Mouse (Mus musculus): Measurements from ENCODE around the gene Mab21l1. TPM values are rescaled to one million over a fixed set of nuclear protein-coding genes. Genes with fewer than 3 reads are reported as not detected.

Gene Mab21l1
- polyA plus RNA-seq, 1 experiment, result 0.02 TPM

- no peak overlapping the region for H3ac ChIP-seq (ENCODE audit: control insufficient read depth, insufficient read length, low read depth)
- H3K36me3 ChIP-seq (ENCODE audit: control insufficient read depth, insufficient read depth), result no peaks in the 10 kb centered on the region
- H3K79me3 ChIP-seq (ENCODE audit: low read depth), result no peaks in the 10 kb centered on the region
- TF ChIP-seq MAX (IDR thresholded peaks at IDR 0.05) (no peak), CTCF (IDR thresholded peaks at IDR 0.05; ENCODE audit: control insufficient read depth, insufficient read depth, insufficient read length) (no peak), FOSL1 (IDR thresholded peaks at IDR 0.05; ENCODE audit: insufficient read depth, low read length, poor library complexity, severe bottlenecking) (no peak), CEBPB (IDR thresholded peaks at IDR 0.05; ENCODE audit: low read depth) (no peak), MYOG (IDR thresholded peaks at IDR 0.05; ENCODE audit: control insufficient read depth, extremely low read depth, insufficient read length) (no peak), USF1 (IDR thresholded peaks at IDR 0.05; ENCODE audit: low read depth) (no peak), MYOD1 (IDR thresholded peaks at IDR 0.05; ENCODE audit: control insufficient read depth, insufficient read length, low read depth) (no peak)
- no peak overlapping the region for H3K4me3 ChIP-seq (ENCODE audit: insufficient read depth, poor library complexity, severe bottlenecking)
- no peaks in the 10 kb centered on the region for H3K79me2 ChIP-seq (ENCODE audit: control insufficient read depth, insufficient read depth)
- H3K27me3 ChIP-seq (ENCODE audit: control insufficient read depth, insufficient read depth, insufficient read length), result no peaks in the 10 kb centered on the region
Measured at GRCm38 (mm10) chr3:55756602-55757190, 25.6 kb upstream of the Mab21l1 start.

- no peaks in the 10 kb centered on the region for H3K79me2 ChIP-seq (ENCODE audit: control insufficient read depth, insufficient read depth)
- no peaks in the 10 kb centered on the region for H3K27me3 ChIP-seq (ENCODE audit: control insufficient read depth, insufficient read depth, insufficient read length)
- no peak for TF ChIP-seq FOSL1 (IDR thresholded peaks at IDR 0.05; ENCODE audit: insufficient read depth, low read length, poor library complexity, severe bottlenecking)
- no peak for TF ChIP-seq USF1 (IDR thresholded peaks at IDR 0.05; ENCODE audit: low read depth)
- TF ChIP-seq MYOD1 (IDR thresholded peaks at IDR 0.05; ENCODE audit: control insufficient read depth, insufficient read length, low read depth), result no peak
- no peak for TF ChIP-seq CEBPB (IDR thresholded peaks at IDR 0.05; ENCODE audit: low read depth)
- TF ChIP-seq CTCF (IDR thresholded peaks at IDR 0.05; ENCODE audit: control insufficient read depth, insufficient read depth, insufficient read length), result no peak
- no peak for TF ChIP-seq MYOG (IDR thresholded peaks at IDR 0.05; ENCODE audit: control insufficient read depth, extremely low read depth, insufficient read length)
- TF ChIP-seq MAX (IDR thresholded peaks at IDR 0.05), result no peak
- no peak overlapping the region for H3K4me3 ChIP-seq (ENCODE audit: insufficient read depth, poor library complexity, severe bottlenecking)
- H3ac ChIP-seq (ENCODE audit: control insufficient read depth, insufficient read length, low read depth), result no peak overlapping the region
- H3K79me3 ChIP-seq (ENCODE audit: low read depth), result no peaks in the 10 kb centered on the region
- no peaks in the 10 kb centered on the region for H3K36me3 ChIP-seq (ENCODE audit: control insufficient read depth, insufficient read depth)
Measured at GRCm38 (mm10) chr3:55758297-55758696, 24.0 kb upstream of the Mab21l1 start.

- H3ac ChIP-seq (ENCODE audit: control insufficient read depth, insufficient read length, low read depth), result no peak overlapping the region
- no peaks in the 10 kb centered on the region for H3K79me3 ChIP-seq (ENCODE audit: low read depth)
- no peak overlapping the region for H3K4me3 ChIP-seq (ENCODE audit: insufficient read depth, poor library complexity, severe bottlenecking)
- no peaks in the 10 kb centered on the region for H3K79me2 ChIP-seq (ENCODE audit: control insufficient read depth, insufficient read depth)
- TF ChIP-seq FOSL1 (IDR thresholded peaks at IDR 0.05; ENCODE audit: insufficient read depth, low read length, poor library complexity, severe bottlenecking), result no peak
- no peak for TF ChIP-seq MYOD1 (IDR thresholded peaks at IDR 0.05; ENCODE audit: control insufficient read depth, insufficient read length, low read depth)
- no peak for TF ChIP-seq CEBPB (IDR thresholded peaks at IDR 0.05; ENCODE audit: low read depth)
- no peak for TF ChIP-seq USF1 (IDR thresholded peaks at IDR 0.05; ENCODE audit: low read depth)
- no peak for TF ChIP-seq MAX (IDR thresholded peaks at IDR 0.05)
- no peak for TF ChIP-seq CTCF (IDR thresholded peaks at IDR 0.05; ENCODE audit: control insufficient read depth, insufficient read depth, insufficient read length)
- TF ChIP-seq MYOG (IDR thresholded peaks at IDR 0.05; ENCODE audit: control insufficient read depth, extremely low read depth, insufficient read length), result no peak
- H3K36me3 ChIP-seq (ENCODE audit: control insufficient read depth, insufficient read depth), result no peaks in the 10 kb centered on the region
- H3K27me3 ChIP-seq (ENCODE audit: control insufficient read depth, insufficient read depth, insufficient read length), result no peaks in the 10 kb centered on the region
Measured at GRCm38 (mm10) chr3:55763591-55763990, 18.7 kb upstream of the Mab21l1 start.

- no peak overlapping the region for H3ac ChIP-seq (ENCODE audit: control insufficient read depth, insufficient read length, low read depth)
- H3K36me3 ChIP-seq (ENCODE audit: control insufficient read depth, insufficient read depth), result no peaks in the 10 kb centered on the region
- H3K4me3 ChIP-seq (ENCODE audit: insufficient read depth, poor library complexity, severe bottlenecking), result no peak overlapping the region
- H3K79me3 ChIP-seq (ENCODE audit: low read depth), result no peaks in the 10 kb centered on the region
- TF ChIP-seq MYOD1 (IDR thresholded peaks at IDR 0.05; ENCODE audit: control insufficient read depth, insufficient read length, low read depth), result no peak
- no peak for TF ChIP-seq MYOG (IDR thresholded peaks at IDR 0.05; ENCODE audit: control insufficient read depth, extremely low read depth, insufficient read length)
- no peak for TF ChIP-seq USF1 (IDR thresholded peaks at IDR 0.05; ENCODE audit: low read depth)
- TF ChIP-seq CEBPB (IDR thresholded peaks at IDR 0.05; ENCODE audit: low read depth), result no peak
- TF ChIP-seq FOSL1 (IDR thresholded peaks at IDR 0.05; ENCODE audit: insufficient read depth, low read length, poor library complexity, severe bottlenecking), result no peak
- TF ChIP-seq MAX (IDR thresholded peaks at IDR 0.05), result no peak
- TF ChIP-seq CTCF (IDR thresholded peaks at IDR 0.05; ENCODE audit: control insufficient read depth, insufficient read depth, insufficient read length), result no peak
- H3K79me2 ChIP-seq (ENCODE audit: control insufficient read depth, insufficient read depth), result no peaks in the 10 kb centered on the region
- no peaks in the 10 kb centered on the region for H3K27me3 ChIP-seq (ENCODE audit: control insufficient read depth, insufficient read depth, insufficient read length)
Measured at GRCm38 (mm10) chr3:55768654-55769053, 13.7 kb upstream of the Mab21l1 start.

GRCm38 (mm10) chr3:55769308-55769707 is 13.0 kb upstream of the Mab21l1 start:
- TF ChIP-seq USF1 (IDR thresholded peaks at IDR 0.05; ENCODE audit: low read depth) (no peak), CTCF (IDR thresholded peaks at IDR 0.05; ENCODE audit: control insufficient read depth, insufficient read depth, insufficient read length) (no peak), FOSL1 (IDR thresholded peaks at IDR 0.05; ENCODE audit: insufficient read depth, low read length, poor library complexity, severe bottlenecking) (no peak), MYOG (IDR thresholded peaks at IDR 0.05; ENCODE audit: control insufficient read depth, extremely low read depth, insufficient read length) (no peak)
- H3K79me3 ChIP-seq (ENCODE audit: low read depth), result no peaks in the 10 kb centered on the region
- H3K4me3 ChIP-seq (ENCODE audit: insufficient read depth, poor library complexity, severe bottlenecking), result no peak overlapping the region
- no peaks in the 10 kb centered on the region for H3K27me3 ChIP-seq (ENCODE audit: control insufficient read depth, insufficient read depth, insufficient read length)
- no peak overlapping the region for H3ac ChIP-seq (ENCODE audit: control insufficient read depth, insufficient read length, low read depth)
- no peaks in the 10 kb centered on the region for H3K36me3 ChIP-seq (ENCODE audit: control insufficient read depth, insufficient read depth)
- no peaks in the 10 kb centered on the region for H3K79me2 ChIP-seq (ENCODE audit: control insufficient read depth, insufficient read depth)

- Histone ChIP-seq H3ac (ENCODE audit: control insufficient read depth, insufficient read length, low read depth) (no peak overlapping the region), H3K27me3 (ENCODE audit: control insufficient read depth, insufficient read depth, insufficient read length) (no peaks in the 10 kb centered on the region), H3K79me2 (ENCODE audit: control insufficient read depth, insufficient read depth) (no peaks in the 10 kb centered on the region), H3K36me3 (ENCODE audit: control insufficient read depth, insufficient read depth) (no peaks in the 10 kb centered on the region), H3K79me3 (ENCODE audit: low read depth) (no peaks in the 10 kb centered on the region), H3K4me3 (ENCODE audit: insufficient read depth, poor library complexity, severe bottlenecking) (no peak overlapping the region)
- TF ChIP-seq MYOD1 (IDR thresholded peaks at IDR 0.05; ENCODE audit: control insufficient read depth, insufficient read length, low read depth) (no peak), CTCF (IDR thresholded peaks at IDR 0.05; ENCODE audit: control insufficient read depth, insufficient read depth, insufficient read length) (no peak), MYOG (IDR thresholded peaks at IDR 0.05; ENCODE audit: control insufficient read depth, extremely low read depth, insufficient read length) (no peak)
Measured at GRCm38 (mm10) chr3:55774203-55774602, 8.1 kb upstream of the Mab21l1 start.

All from C2C12 (cell line).